Mouse (Mus musculus) kidney, postnatal 14 days (tissue): ENCODE measurements around the gene Gimap9.
"Not testable (repeated sequence)": the region's sequence is repeated elsewhere in the genome, so short reads cannot be mapped to it uniquely, and the experiment has no call there.

Source experiments
- DNase-seq: peaks from one replicate; pipeline ENCODE4 v3.0.0; 2022; ENCODE audit warnings: mixed read lengths

Gimap9 gene

GRCm38 (mm10) chr6:48665471-48665870, 10.5 kb upstream of the Gimap9 start:
- DNase-seq = no peak

- peak; percentile 61 for DNase-seq
These were observed 9.8 kb upstream of the Gimap9 start for GRCm38 (mm10) chr6:48666159-48666586.

- DNase-seq = no peak
These were observed 7.9 kb upstream of the Gimap9 start for GRCm38 (mm10) chr6:48668022-48668421.

- DNase-seq = no peak
These were observed 6.4 kb upstream of the Gimap9 start for GRCm38 (mm10) chr6:48669446-48669969.

- no peak for DNase-seq
These were observed 1.5 kb upstream of the Gimap9 start for GRCm38 (mm10) chr6:48674291-48675058.

GRCm38 (mm10) chr6:48675400-48675930, 464 bp upstream of the Gimap9 start:
- no peak for DNase-seq

GRCm38 (mm10) chr6:48676860-48677415, 1.0 kb downstream of the Gimap9 start:
- DNase-seq = no peak

- no peak for DNase-seq
These were observed 1.8 kb downstream of the Gimap9 start for GRCm38 (mm10) chr6:48677492-48678345.

- no peak for DNase-seq
These were observed 2.5 kb downstream of the Gimap9 start for GRCm38 (mm10) chr6:48678391-48678790.

GRCm38 (mm10) chr6:48679701-48680100, 3.8 kb downstream of the Gimap9 start:
- DNase-seq = no peak

GRCm38 (mm10) chr6:48680421-48680820, 4.5 kb downstream of the Gimap9 start:
- no peak for DNase-seq

GRCm38 (mm10) chr6:48681472-48682090, 5.7 kb downstream of the Gimap9 start:
- DNase-seq = peak; percentile 53

- no peak for DNase-seq
These were observed 6.3 kb downstream of the Gimap9 start for GRCm38 (mm10) chr6:48682271-48682670.

- not testable (repeated sequence) for DNase-seq
These were observed 7.4 kb downstream of the Gimap9 start for GRCm38 (mm10) chr6:48683263-48683821.

GRCm38 (mm10) chr6:48684319-48684718, 8.4 kb downstream of the Gimap9 start, which contains the start of gene Gimap4:
TSS of gene Gimap4 (plus strand) at chr6:48684549.
- DNase-seq = no peak

- no peak for DNase-seq
These were observed 8.9 kb downstream of the Gimap9 start for GRCm38 (mm10) chr6:48684806-48685205.

GRCm38 (mm10) chr6:48685251-48685650, 9.3 kb downstream of the Gimap9 start:
- no peak for DNase-seq

- DNase-seq = no peak
These were observed 10.1 kb downstream of the Gimap9 start for GRCm38 (mm10) chr6:48685694-48686665.

- DNase-seq = no peak
These were observed 11.1 kb downstream of the Gimap9 start for GRCm38 (mm10) chr6:48687077-48687476.

- no peak for DNase-seq
These were observed 13.4 kb downstream of the Gimap9 start for GRCm38 (mm10) chr6:48689320-48689719.

- DNase-seq = no peak
These were observed 17.0 kb downstream of the Gimap9 start for GRCm38 (mm10) chr6:48692962-48693361.
